Mouse (Mus musculus): Measurements from ENCODE around the gene Dennd2d. TPM values are rescaled to one million over a fixed set of nuclear protein-coding genes. Genes with fewer than 3 reads are reported as not detected.

The Dennd2d gene
- total and polyA plus RNA-seq, 2 experiments from 2014 or later = 0.96 to 4.2 TPM

DNA sequence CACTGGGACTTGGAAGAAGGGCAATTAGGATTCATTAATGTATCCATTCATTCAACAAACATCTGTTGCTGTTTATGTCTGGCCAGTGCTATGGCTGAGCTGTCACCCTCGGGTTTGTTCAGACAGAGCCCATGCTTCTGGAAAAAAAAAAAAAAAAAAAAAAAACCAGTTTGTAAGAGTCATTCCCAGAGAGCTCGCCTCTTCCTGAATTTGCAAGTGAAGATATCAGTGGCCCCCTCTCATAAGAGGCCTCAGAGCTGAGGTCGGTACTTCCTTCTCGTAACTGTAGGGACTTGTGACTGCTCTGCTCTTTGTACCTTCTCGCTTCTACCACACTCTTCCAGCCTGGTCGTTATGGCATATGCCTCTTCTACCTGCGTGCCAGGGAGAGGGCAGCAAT lies 1.1 kb downstream of the Dennd2d start:
- Histone ChIP-seq H3K9me3 (replicated peaks; ENCODE audit: control insufficient read depth, low read length) (no peaks in the 10 kb centered on the region), H3K9ac (replicated peaks; ENCODE audit: low read depth, low read length) (no peak overlapping the region), H3K36me3 (replicated peaks; ENCODE audit: control insufficient read depth, insufficient read depth, low read length) (no peaks in the 10 kb centered on the region), H3K27ac (ENCODE audit: low read depth) (no peak overlapping the region), H3K4me1 (ENCODE audit: control insufficient read depth, insufficient read depth) (no peaks in the 10 kb centered on the region), H3K4me3 (ENCODE audit: low read depth, low read length) (peak overlapping the region; percentile 78; the same call in 1 of the 2 replicates), H3K27me3 (ENCODE audit: control insufficient read depth, insufficient read depth, low read length) (no peaks in the 10 kb centered on the region), H3K4me2 (ENCODE audit: low read depth, low read length) (peak overlapping the region; percentile 98; the same call in 1 of the 2 replicates)
- no peak for DNase-seq (ENCODE audit: low spot score)
- TF ChIP-seq EP300 (IDR thresholded peaks at IDR 0.05; ENCODE audit: low read depth) = no peak
- no peak for TF ChIP-seq CTCF (IDR thresholded peaks at IDR 0.05; ENCODE audit: low read depth)
- ATAC-seq (ENCODE audit: insufficient read depth, low read depth) = no peak
- 55% methylated on average over 7 of the region's 7 CpGs for WGBS

DNA sequence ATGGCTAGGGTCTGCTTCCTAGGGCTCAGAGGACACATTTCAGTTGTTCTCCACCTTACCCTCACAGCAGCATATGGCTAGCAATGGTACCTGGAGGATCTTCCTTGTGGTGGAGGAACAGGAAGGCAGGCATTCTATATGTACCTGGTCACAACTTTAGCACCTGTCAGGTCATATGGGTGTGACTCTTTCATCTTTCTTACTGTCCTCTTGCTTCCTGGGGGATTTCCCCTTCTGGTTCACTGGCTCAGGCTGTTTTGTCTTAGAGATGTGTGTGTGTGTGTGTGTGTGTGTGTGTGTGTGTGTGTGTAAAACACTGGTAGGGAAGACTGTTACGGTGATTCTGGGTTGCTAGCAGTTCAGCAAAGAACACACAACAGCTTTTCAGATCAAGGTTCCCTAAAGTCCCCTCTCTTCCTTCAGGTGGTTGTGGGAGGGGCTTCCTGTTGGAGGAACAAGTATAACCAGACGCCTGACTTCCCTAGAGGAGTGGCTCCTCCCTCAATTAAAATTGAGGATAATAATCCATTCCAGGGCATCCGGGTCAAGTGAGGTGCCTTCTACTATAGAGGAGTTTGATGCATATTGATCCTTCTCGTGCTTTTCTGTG lies 1.7 kb downstream of the Dennd2d start:
- DNase-seq (ENCODE audit: low spot score) = no peak
- Histone ChIP-seq H3K36me3 (replicated peaks; ENCODE audit: control insufficient read depth, insufficient read depth, low read length) (no peaks in the 10 kb centered on the region), H3K4me3 (ENCODE audit: low read depth, low read length) (no peak overlapping the region), H3K4me1 (ENCODE audit: control insufficient read depth, insufficient read depth) (no peaks in the 10 kb centered on the region), H3K27ac (ENCODE audit: low read depth) (no peak overlapping the region), H3K4me2 (ENCODE audit: low read depth, low read length) (no peak overlapping the region; the same call in 1 of the 2 replicates), H3K9ac (replicated peaks; ENCODE audit: low read depth, low read length) (no peak overlapping the region), H3K27me3 (ENCODE audit: control insufficient read depth, insufficient read depth, low read length) (no peaks in the 10 kb centered on the region), H3K9me3 (replicated peaks; ENCODE audit: control insufficient read depth, low read length) (no peaks in the 10 kb centered on the region)
- 63% methylated on average over 4 of the region's 4 CpGs for WGBS
- ATAC-seq (ENCODE audit: insufficient read depth, low read depth) = no peak
- TF ChIP-seq EP300 (IDR thresholded peaks at IDR 0.05; ENCODE audit: low read depth) = no peak
- no peak for TF ChIP-seq CTCF (IDR thresholded peaks at IDR 0.05; ENCODE audit: low read depth)

- Histone ChIP-seq H3K9ac (replicated peaks; ENCODE audit: low read depth, low read length) (no peak overlapping the region), H3K27ac (ENCODE audit: low read depth) (no peak overlapping the region), H3K9me3 (replicated peaks; ENCODE audit: control insufficient read depth, low read length) (no peaks in the 10 kb centered on the region), H3K4me1 (ENCODE audit: control insufficient read depth, insufficient read depth) (no peaks in the 10 kb centered on the region), H3K4me3 (ENCODE audit: low read depth, low read length) (no peak overlapping the region), H3K4me2 (ENCODE audit: low read depth, low read length) (no peak overlapping the region), H3K27me3 (ENCODE audit: control insufficient read depth, insufficient read depth, low read length) (no peaks in the 10 kb centered on the region), H3K36me3 (replicated peaks; ENCODE audit: control insufficient read depth, insufficient read depth, low read length) (no peaks in the 10 kb centered on the region)
- no peak for TF ChIP-seq EP300 (IDR thresholded peaks at IDR 0.05; ENCODE audit: low read depth)
- TF ChIP-seq CTCF (IDR thresholded peaks at IDR 0.05; ENCODE audit: low read depth) = no peak
- no peak for ATAC-seq (ENCODE audit: insufficient read depth, low read depth)
- no peak for DNase-seq (ENCODE audit: low spot score)
- WGBS = 84% methylated on average over 3 of the region's 3 CpGs
These were observed 2.7 kb downstream of the Dennd2d start for GRCm38 (mm10) chr3:106484861-106485260.

- 70% methylated on average over 5 of the region's 5 CpGs for WGBS
- TF ChIP-seq EP300 (IDR thresholded peaks at IDR 0.05; ENCODE audit: low read depth) = no peak
- no peak for TF ChIP-seq CTCF (IDR thresholded peaks at IDR 0.05; ENCODE audit: low read depth)
- Histone ChIP-seq H3K36me3 (replicated peaks; ENCODE audit: control insufficient read depth, insufficient read depth, low read length) (no peaks in the 10 kb centered on the region), H3K4me3 (ENCODE audit: low read depth, low read length) (no peak overlapping the region), H3K27me3 (ENCODE audit: control insufficient read depth, insufficient read depth, low read length) (no peaks in the 10 kb centered on the region), H3K9ac (replicated peaks; ENCODE audit: low read depth, low read length) (no peak overlapping the region), H3K27ac (ENCODE audit: low read depth) (no peak overlapping the region), H3K4me2 (ENCODE audit: low read depth, low read length) (no peak overlapping the region), H3K4me1 (ENCODE audit: control insufficient read depth, insufficient read depth) (no peaks in the 10 kb centered on the region), H3K9me3 (replicated peaks; ENCODE audit: control insufficient read depth, low read length) (no peaks in the 10 kb centered on the region)
- no peak for ATAC-seq (ENCODE audit: insufficient read depth, low read depth)
- DNase-seq (ENCODE audit: low spot score) = no peak
These were observed 3.6 kb downstream of the Dennd2d start for GRCm38 (mm10) chr3:106485810-106486209.

DNA sequence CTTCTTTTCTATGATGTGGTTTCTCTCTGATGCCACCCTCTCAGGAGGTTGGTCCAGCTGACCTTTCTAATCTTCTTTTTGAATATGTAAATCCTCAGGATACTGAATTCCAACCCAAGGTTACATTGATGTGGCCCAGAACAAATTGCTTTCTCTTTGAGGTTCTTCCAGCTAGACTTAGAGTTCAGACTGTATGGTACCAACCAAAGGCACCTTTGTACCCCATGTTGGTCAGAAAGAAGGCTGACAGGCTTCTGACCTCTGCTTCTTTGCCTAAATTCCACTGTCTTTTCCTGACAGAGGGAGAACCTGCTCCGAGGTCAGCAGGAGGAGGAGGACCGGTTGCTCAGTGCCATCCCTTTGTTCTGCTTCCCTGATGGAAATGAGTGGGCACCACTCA lies 5.3 kb downstream of the Dennd2d start:
- Histone ChIP-seq H3K36me3 (replicated peaks; ENCODE audit: control insufficient read depth, insufficient read depth, low read length) (no peaks in the 10 kb centered on the region), H3K27me3 (ENCODE audit: control insufficient read depth, insufficient read depth, low read length) (no peaks in the 10 kb centered on the region), H3K9me3 (replicated peaks; ENCODE audit: control insufficient read depth, low read length) (no peaks in the 10 kb centered on the region), H3K27ac (ENCODE audit: low read depth) (no peak overlapping the region), H3K9ac (replicated peaks; ENCODE audit: low read depth, low read length) (no peak overlapping the region), H3K4me2 (ENCODE audit: low read depth, low read length) (no peak overlapping the region), H3K4me3 (ENCODE audit: low read depth, low read length) (no peak overlapping the region), H3K4me1 (ENCODE audit: control insufficient read depth, insufficient read depth) (no peaks in the 10 kb centered on the region)
- no peak for ATAC-seq (ENCODE audit: insufficient read depth, low read depth)
- no peak for TF ChIP-seq CTCF (IDR thresholded peaks at IDR 0.05; ENCODE audit: low read depth)
- no peak for TF ChIP-seq EP300 (IDR thresholded peaks at IDR 0.05; ENCODE audit: low read depth)
- 78% methylated on average over 2 of the region's 2 CpGs for WGBS
- DNase-seq (ENCODE audit: low spot score) = no peak

DNA sequence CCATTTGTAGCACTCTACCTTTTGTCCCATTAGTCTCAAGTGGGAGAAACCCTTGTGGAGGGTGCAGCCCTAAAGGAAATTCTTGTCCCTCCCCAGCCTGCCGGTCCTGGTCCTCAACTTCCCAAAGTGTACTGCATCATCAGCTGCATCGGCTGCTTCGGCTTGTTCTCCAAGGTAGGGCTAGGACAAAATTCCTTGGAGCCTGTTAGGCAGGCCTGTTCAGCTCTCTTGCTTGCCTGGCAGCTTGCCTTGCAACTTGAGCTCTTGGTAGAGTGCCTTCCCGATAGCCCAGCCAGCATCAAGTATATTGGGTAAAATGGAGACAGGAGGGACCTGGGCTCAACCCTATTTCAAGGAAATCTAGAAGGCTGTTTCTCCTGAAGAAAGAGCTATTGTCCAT lies 8.0 kb downstream of the Dennd2d start:
- ATAC-seq (ENCODE audit: insufficient read depth, low read depth) (no peak), DNase-seq (ENCODE audit: low spot score) (no peak)
- Histone ChIP-seq H3K4me1 (ENCODE audit: control insufficient read depth, insufficient read depth) (peaks cover 8% of the 10 kb centered on the region; the same call in 1 of the 2 replicates), H3K36me3 (replicated peaks; ENCODE audit: control insufficient read depth, insufficient read depth, low read length) (no peaks in the 10 kb centered on the region), H3K9me3 (replicated peaks; ENCODE audit: control insufficient read depth, low read length) (no peaks in the 10 kb centered on the region), H3K27ac (ENCODE audit: low read depth) (no peak overlapping the region), H3K4me3 (ENCODE audit: low read depth, low read length) (no peak overlapping the region), H3K4me2 (ENCODE audit: low read depth, low read length) (no peak overlapping the region), H3K9ac (replicated peaks; ENCODE audit: low read depth, low read length) (no peak overlapping the region), H3K27me3 (ENCODE audit: control insufficient read depth, insufficient read depth, low read length) (no peaks in the 10 kb centered on the region)
- 80% methylated on average over 4 of the region's 4 CpGs for WGBS
- TF ChIP-seq EP300 (IDR thresholded peaks at IDR 0.05; ENCODE audit: low read depth) (no peak), CTCF (IDR thresholded peaks at IDR 0.05; ENCODE audit: low read depth) (no peak)
